Mouse (Mus musculus) sigmoid colon, adult 10 weeks (tissue): ENCODE data around the gene Sympk. TPM values are rescaled to one million over a fixed set of nuclear protein-coding genes. Genes with fewer than 3 reads are reported as not detected.

Experiments used
- polyA plus RNA-seq: library from polyadenylated mRNA; stranded (reverse); fragments of 350-450 nt; fragmentation: Illumina TruSeq; extraction: RNeasy Lipid Tissue Mini Kit (QIAGEN cat#74804); gene quantifications from one replicate; pipeline ENCODE4 v1.2.3, GENCODE M21; 2014; ENCODE audit warnings: low read depth, low replicate concordance

Sympk gene
- 4.3 TPM for polyA plus RNA-seq

DNA sequence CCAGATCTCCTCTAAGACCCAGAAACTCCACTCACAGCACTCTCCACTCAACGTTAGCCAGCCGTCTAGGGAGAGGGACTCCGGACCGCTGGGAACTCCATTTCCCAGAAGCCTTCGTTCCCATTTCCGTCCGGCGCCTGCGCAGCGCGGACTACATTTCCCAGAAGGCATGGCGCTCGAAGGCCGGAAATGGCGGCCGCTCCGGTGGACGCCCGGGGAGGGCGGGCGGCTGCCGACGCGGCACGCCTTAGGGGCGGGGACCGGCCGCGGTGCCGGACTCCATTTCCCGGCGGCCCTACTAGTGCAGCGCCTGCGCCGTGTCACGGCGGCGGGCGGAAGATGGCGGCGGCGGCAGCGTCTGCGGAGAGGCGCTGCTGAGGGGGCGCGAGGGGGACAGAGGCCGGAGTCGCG, at the start of gene Sympk:
Gene Sympk (plus strand): TSS at position 282 of the 411 bp plus-strand sequence.

DNA sequence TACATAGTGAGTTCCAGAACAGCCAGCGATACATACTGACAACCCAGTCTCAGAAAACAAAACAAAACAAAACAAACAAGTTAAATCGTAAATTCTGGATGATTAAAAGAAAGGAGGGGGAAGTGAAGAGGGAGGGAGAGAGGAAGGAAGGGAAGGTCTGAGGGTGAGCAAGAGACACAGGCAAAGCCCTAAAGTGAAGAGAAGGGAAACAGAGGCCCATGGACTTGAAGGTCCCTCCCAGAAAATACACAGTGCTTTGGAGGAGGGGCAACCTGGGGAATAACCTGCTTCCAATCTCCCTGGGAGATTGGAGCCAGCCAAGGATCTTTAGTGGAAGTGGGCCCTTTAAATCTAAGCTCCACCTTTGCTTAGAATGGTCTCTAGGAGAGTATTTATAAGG, 37.1 kb upstream of the Sympk start, which contains the start of gene Nanos2:
Gene Nanos2 (plus strand): TSS at position 301 of the 400 bp plus-strand sequence.

DNA sequence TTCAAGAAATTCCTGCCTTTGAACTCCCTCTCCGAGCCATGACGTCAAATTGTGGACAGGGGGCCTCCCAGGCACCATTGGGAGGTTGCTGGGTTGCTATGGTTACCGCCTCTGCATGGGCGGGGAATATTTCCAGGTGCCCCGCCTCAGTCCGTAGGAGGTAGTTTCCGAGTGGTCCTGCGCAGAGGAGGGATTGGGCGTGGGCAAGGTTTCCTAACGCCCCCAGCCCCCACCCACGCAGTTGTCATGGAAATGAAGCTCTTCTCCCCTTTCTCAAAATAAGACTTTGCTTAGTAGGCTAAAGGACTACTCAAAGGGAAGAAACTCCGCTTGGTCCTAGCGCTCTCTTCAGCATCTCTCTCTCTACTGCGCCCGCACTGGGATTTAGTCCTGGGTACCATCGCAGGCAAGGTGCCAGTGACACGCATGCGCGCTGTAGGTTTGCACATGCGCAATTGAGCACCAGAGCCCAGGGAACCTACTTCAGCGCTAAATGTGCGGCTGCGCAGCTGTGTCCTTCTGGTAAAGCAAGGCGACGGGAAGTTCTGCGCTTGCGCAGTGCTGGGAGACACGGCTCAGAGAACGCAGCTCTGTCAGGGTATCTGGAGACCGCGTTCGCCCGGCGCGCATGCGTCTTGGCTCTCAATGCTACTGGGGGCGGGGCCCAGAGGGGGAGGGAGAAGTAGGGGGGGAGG, 33.4 kb upstream of the Sympk start, which contains the start of gene Mypop:
Gene Mypop (plus strand): TSS at position 645 of the 695 bp plus-strand sequence.

DNA sequence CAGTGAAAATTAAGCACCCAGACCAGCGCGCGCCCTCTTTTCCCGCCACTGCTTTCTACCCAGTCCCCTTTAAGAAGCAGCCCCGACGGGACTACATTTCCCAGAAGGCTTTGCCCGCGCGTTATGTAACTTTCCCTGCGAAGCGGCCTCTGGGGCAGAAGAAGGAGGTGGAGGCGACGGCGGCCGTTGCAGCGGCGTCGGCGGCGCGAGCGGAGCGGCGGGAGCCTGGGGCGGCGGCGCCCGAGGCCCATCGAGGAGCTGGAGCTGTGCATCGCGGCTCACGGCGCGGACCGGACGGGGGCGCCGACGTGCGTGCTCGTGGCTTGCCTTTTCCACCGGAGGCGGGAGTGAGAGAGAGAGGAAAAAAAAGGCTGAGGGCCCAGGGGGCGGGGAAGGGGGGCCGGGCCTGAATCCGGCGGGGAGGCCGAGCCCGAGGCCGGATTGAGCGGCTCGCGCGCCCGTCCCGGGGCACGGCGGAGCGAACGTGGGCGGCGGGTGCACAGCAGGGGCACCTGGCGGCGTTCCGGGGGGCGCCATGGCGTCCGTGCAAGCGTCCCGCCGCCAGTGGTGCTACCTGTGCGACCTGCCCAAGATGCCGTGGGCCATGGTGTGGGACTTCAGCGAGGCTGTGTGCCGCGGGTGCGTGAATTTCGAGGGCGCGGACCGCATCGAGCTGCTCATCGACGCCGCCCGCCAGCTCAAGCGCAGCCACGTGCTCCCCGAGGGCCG, 20.1 kb upstream of the Sympk start, which contains the start of gene Irf2bp1:
Gene Irf2bp1 (plus strand): TSS at position 143 of the 729 bp plus-strand sequence.

DNA sequence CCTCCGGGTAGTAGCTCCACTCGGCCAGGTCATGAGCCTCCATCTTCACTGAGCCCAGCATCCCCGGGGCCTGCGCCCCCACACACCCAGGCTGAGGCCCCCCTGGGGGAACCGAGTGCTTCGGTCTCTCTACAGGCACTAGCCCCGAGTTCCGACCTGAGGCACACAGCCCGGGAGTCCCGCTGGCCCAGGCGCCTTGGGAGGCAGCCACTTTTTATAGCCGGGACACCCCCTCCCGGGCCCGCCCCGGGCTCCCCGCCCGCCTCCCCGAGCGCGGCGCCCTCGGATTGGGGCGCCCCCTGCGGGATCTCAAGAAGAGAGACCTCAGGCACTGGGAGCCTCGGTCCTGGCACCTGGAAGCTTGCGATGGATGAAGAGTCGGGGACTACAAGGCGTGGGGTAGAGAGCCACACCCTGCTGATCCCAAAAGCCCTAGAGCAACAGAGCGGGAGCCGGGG, 791 bp upstream of the Sympk start, which contains the start of gene Foxa3:
Gene Foxa3 (minus strand): TSS at position 182 of the 458 bp plus-strand sequence.

DNA sequence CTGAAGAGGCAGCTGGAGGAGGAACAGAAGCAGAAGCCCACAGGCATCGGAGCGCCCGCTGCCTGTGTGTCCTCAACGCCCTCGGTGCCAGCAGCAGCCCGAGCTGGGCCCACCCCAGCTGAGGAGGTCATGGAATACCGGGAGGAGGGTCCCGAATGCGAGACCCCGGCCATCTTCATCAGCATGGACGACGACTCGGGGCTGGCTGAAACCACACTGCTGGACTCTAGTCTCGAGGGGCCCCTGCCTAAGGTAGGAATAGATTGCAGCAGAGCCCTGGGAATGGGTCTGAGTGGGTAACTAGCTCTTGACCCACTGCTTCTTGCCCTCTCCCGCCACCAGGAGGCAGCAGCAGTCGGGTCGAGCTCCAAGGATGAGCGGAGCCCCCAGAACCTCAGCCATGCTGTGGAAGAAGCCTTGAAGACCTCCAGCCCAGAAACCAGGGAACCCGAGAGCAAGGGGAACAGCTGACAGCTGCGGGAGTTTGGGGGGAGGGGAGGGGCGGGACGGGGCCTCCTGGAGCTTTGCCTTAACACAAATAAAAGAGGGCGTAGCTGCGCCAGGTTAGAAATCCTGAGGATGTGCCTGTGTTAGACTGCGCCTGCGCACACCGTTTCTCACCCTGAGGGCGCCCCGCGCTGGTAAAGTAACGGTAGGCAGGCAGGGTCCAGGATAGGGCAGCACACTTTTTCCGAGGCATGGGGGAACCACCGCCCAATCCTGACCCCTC, 30.0 kb downstream of the Sympk start, which contains the start of gene Rsph6a:
Gene Rsph6a (plus strand): TSS at position 644 of the 730 bp plus-strand sequence.

DNA sequence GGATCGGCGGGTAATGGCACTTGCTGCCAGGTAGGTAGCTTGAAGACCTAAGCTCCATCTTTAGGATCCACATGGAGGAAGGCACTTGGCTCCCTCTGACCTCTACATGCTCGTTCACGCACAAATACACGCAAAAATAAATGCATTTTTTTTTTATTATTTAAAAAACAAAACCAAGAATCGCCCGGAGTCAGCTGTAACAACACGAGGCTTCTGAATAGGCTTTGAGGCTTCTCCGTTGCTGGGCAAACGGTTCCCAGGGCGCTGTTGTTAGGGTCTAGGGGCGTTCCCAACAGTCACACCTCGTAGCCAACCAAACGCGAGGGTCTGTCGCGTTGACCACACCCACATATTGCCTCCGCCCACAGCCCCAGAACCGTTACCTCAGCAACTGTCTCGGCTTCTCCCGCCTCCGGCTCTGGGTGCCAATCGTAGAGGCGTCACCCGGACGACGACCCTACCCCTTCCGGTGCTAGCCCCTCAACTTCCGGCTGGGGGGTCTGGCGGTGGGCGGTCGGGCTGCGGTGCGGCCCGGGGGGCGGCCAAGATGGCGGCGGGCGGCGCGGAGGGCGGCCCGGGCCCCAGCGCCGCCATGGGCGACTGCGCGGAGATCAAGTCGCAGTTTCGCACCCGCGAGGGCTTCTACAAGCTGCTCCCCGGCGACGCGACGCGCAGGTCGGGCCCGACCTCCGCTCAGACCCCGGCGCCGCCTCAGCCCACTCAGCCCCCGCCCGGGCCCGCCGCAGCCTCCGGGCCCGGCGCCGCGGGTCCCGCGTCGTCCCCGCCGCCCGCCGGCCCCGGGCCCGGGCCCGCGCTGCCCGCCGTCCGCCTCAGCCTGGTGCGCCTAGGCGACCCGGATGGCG, 51.8 kb downstream of the Sympk start, which contains the start of gene Dmwd:
Gene Dmwd (plus strand): TSS at position 505 of the 863 bp plus-strand sequence.

DNA sequence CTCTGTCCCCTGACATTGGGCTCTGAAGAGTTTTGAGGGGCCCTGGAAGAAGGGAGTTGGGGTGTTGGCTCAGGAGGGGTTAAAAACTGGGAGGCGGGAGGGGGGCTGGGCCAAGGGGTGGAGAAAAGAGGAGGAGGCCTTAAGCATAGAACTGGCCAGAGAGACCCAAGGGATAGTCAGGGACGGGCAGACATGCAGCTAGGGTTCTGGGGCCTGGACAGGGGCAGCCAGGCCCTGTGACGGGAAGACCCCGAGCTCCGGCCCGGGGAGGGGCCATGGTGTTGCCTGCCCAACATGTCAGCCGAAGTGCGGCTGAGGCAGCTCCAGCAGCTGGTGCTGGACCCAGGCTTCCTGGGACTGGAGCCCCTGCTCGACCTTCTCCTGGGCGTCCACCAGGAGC, 59.5 kb downstream of the Sympk start, which contains the start of gene Dmpk:
Gene Dmpk (plus strand): TSS at position 149 of the 400 bp plus-strand sequence.

DNA sequence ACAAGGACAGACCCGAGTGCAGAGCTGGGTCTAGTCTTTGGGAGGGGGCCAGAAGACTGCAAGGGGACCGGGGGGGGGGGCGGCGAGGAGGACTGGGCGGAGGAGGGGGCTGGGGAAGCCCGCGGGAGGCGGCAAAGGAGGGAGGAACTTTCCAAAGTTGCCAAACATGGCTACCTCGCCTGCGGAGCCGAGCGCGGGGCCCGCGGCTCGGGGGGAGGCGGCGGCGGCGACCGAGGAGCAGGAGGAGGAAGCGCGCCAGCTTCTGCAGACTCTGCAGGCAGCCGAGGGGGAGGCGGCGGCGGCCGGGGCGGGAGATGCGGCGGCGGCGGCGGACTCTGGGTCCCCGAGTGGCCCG, 70.3 kb downstream of the Sympk start, which contains the start of gene Six5:
Gene Six5 (plus strand): TSS at position 124 of the 355 bp plus-strand sequence.

Other genes with a start within 250 kb of the Sympk start
- gene Psg19, start 225.9 kb upstream of the Sympk start, polyA plus RNA-seq: not detected
- 0.79 TPM for gene Psg17, start 202.8 kb upstream of the Sympk start, polyA plus RNA-seq
- 12.0 TPM for gene Mill2, start 184.4 kb upstream of the Sympk start, polyA plus RNA-seq
- gene Pglyrp1, start 153.0 kb upstream of the Sympk start, polyA plus RNA-seq: 15.6 TPM
- 4.1 TPM for gene Ccdc61, start 114.0 kb upstream of the Sympk start, polyA plus RNA-seq
- 0.25 TPM for gene Nova2, start 98.5 kb upstream of the Sympk start, polyA plus RNA-seq
- gene Nanos2, start 37.0 kb upstream of the Sympk start, polyA plus RNA-seq: not detected
- gene Mypop, start 33.1 kb upstream of the Sympk start, polyA plus RNA-seq: not detected
- 1.6 TPM for gene Irf2bp1, start 20.3 kb upstream of the Sympk start, polyA plus RNA-seq
- 20.9 TPM for gene Foxa3, start 839 bp upstream of the Sympk start, polyA plus RNA-seq
- gene Rsph6a, start 30.3 kb downstream of the Sympk start, polyA plus RNA-seq: not detected
- gene Dmwd, start 51.9 kb downstream of the Sympk start, polyA plus RNA-seq: not detected
- 12.7 TPM for gene Dmpk, start 59.5 kb downstream of the Sympk start, polyA plus RNA-seq
- 1.1 TPM for gene Six5, start 70.2 kb downstream of the Sympk start, polyA plus RNA-seq
- gene Gm4969, start 94.0 kb downstream of the Sympk start, polyA plus RNA-seq: not detected
- 0.60 TPM for gene Fbxo46, start 95.5 kb downstream of the Sympk start, polyA plus RNA-seq
- 7.0 TPM for gene Qpctl, start 124.9 kb downstream of the Sympk start, polyA plus RNA-seq
- gene Snrpd2, start 125.3 kb downstream of the Sympk start, polyA plus RNA-seq: 2.1 TPM
- 0.44 TPM for gene Gipr, start 141.8 kb downstream of the Sympk start, polyA plus RNA-seq
- 0.76 TPM for gene Eml2, start 152.0 kb downstream of the Sympk start, polyA plus RNA-seq
- 0.76 TPM for gene Gpr4, start 188.2 kb downstream of the Sympk start, polyA plus RNA-seq
- gene Opa3, start 204.0 kb downstream of the Sympk start, polyA plus RNA-seq: 12.0 TPM
- gene Vasp, start 247.4 kb downstream of the Sympk start, polyA plus RNA-seq: 121 TPM